Mouse (Mus musculus) E14TG2a.4 (cell line): ENCODE measurements at regions not wholly inside any gene's neighbourhood (a gene's known extent, or its start where the extent isn't known, plus 50 kb on each side); places are given as distances from the start of the nearest gene placed in this dataset.

ENCODE experiments used
- CTCF ChIP-seq: conservative IDR thresholded peaks from 2 replicates; pipeline ENCODE4 v1.5.1; 2014; ENCODE audit warnings: low read length
- POU5F1 ChIP-seq: IDR thresholded peaks from 2 replicates; pipeline ENCODE4 v1.6.1; 2014; ENCODE audit warnings: low read length, borderline replicate concordance

- TF ChIP-seq CTCF, result peak; percentile 30
- TF ChIP-seq POU5F1, result no peak
These were observed 943.7 kb upstream of the Prmt6 start for GRCm38 (mm10) chr3:111194541-111194940.
